Mouse (Mus musculus) embryonic facial prominence, embryonic 14.5 days (tissue): ENCODE measurements around the gene Diras2. TPM values are rescaled to one million over a fixed set of nuclear protein-coding genes. Genes with fewer than 3 reads are reported as not detected.

ENCODE experiments used
- ATAC-seq: fragments of 200-750 bp; cut with Nextera tagmentation; 2 replicates; pipeline ENCODE4 v1.8.0; 2017; ENCODE audit warnings: low read depth, moderate number of reproducible peaks, moderate TSS enrichment
- DNase-seq: peaks from one replicate; pipeline ENCODE4 v3.0.0-alpha.2; 2015; ENCODE audit warnings: low spot score
- H3K27ac ChIP-seq: fragments of 300-500 bp; sonication (generic); replicated peaks from 2 replicates; pipeline ENCODE4 v1.5.1; 2014; ENCODE audit warnings: low read depth, mild to moderate bottlenecking, low read length, moderate library complexity
- H3K27me3 ChIP-seq: fragments of 300-500 bp; sonication (generic); replicated peaks from 2 replicates; pipeline ENCODE4 v1.6.1; 2014; ENCODE audit warnings: low read length; ENCODE audit not compliant: control insufficient read depth, insufficient read depth
- H3K36me3 ChIP-seq: fragments of 300-500 bp; sonication (generic); 2 replicates; pipeline ENCODE4 v1.6.1; 2014; ENCODE audit warnings: low read length, mixed read lengths; ENCODE audit not compliant: control insufficient read depth, insufficient read depth
- H3K4me1 ChIP-seq: fragments of 300-500 bp; sonication (generic); 2 replicates; pipeline ENCODE4 v1.6.1; 2014; ENCODE audit warnings: antibody characterized with exemption, low read length; ENCODE audit not compliant: control insufficient read depth, insufficient read depth
- H3K4me2 ChIP-seq: fragments of 300-500 bp; sonication (generic); 2 replicates; pipeline ENCODE4 v1.6.1; 2014; ENCODE audit warnings: low read depth, mild to moderate bottlenecking, low read length, moderate library complexity, mixed read lengths
- H3K4me3 ChIP-seq: fragments of 300-500 bp; sonication (generic); 2 replicates; pipeline ENCODE4 v1.5.1; 2014; ENCODE audit warnings: low read depth, mild to moderate bottlenecking, low read length
- H3K9ac ChIP-seq: fragments of 300-500 bp; sonication (generic); 2 replicates; pipeline ENCODE4 v1.6.1; 2014; ENCODE audit warnings: low read depth, mild to moderate bottlenecking, low read length, moderate library complexity, mixed read lengths
- H3K9me3 ChIP-seq: fragments of 300-500 bp; sonication (generic); 2 replicates; pipeline ENCODE4 v1.6.1; 2016; ENCODE audit warnings: low read length; ENCODE audit not compliant: control insufficient read depth
- WGBS: fragments of 180-500 bp; shearing (Covaris S2); extraction: QIAGEN DNeasy Blood & Tissue Kit; methylation state at CpG from one replicate; pipeline ENCODE4 v1.1.7; 2014; 5-methylcytosine and 5-hydroxymethylcytosine counted together
- polyA plus RNA-seq: library from polyadenylated mRNA; unstranded; fragments of >200 nt; fragmentation: Nextera tagmentation; extraction: Ambion mirVana; gene quantifications from 2 replicates; pipeline ENCODE4 v1.2.1, GENCODE M21; 2014

The Diras2 gene
- polyA plus RNA-seq, 1 experiment from 2014 or later = 0.67 TPM

DNA sequence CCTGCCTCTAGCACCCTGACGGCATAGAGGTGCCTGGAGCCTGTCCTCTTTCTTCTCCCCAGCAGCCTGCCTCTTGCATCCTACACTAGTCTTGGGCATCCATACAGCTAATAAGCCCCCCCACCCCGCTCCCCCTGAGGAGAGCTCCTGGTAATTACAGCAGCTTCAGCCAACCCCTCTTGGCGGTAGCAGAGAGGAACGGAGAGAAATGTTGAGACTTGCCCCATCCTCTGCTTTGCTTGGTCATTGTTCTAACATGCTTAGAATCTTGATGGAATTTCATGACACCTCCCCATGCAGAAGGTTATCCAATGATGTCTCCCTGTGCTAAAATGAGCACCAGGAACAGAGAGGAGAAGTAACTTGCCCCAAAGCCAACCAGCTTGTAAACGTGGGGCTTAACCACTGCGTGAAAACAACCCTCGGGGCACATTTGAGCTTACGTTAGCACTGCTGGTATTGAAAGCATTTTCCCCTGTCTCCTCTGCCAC lies 11.0 kb upstream of the Diras2 start:
- Histone ChIP-seq H3K27me3 (no peaks in the 10 kb centered on the region), H3K4me2 (no peak overlapping the region), H3K4me3 (no peak overlapping the region), H3K36me3 (no peaks in the 10 kb centered on the region), H3K9me3 (no peaks in the 10 kb centered on the region), H3K4me1 (no peaks in the 10 kb centered on the region), H3K27ac (peak overlapping the region; percentile 13; the same call in 1 of the 2 replicates), H3K9ac (no peak overlapping the region)
- DNase-seq (peak; percentile 71), ATAC-seq (peak; percentile 63; the same call in 1 of the 2 replicates)
- 50% methylated on average over 8 of the region's 8 CpGs for WGBS

DNA sequence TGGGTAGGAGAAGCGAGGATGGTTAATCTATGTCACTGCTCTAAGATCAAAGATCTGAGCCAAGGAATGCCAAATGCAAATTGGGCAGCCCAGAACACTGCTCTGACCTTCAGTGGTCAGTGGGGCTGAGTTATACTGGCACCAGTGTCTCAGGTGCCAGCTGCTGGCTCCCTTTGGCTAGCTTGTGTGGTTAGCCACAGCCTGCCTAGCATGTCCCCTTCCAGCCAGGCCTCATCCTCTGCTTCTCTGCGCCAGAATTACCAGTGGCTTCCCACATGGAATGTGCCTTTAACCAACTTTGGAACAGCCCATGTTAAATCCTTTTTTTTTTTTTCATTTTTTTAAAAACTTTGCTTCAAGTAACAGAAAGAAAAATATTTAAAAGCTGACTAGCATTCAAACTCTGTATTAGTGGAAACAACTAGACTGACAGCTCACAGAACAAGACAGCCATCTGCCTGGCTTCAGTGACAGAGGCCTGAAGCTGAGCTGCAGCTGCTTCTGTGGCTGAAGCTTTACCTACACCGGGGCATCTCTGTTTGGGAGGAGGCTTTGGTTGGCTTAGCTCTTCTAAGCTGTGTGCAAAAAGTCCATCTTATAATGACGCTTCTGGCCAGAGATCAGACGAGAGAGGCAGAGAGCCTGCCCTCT lies 10.4 kb upstream of the Diras2 start:
- Histone ChIP-seq H3K4me1 (no peaks in the 10 kb centered on the region), H3K27ac (peak overlapping the region; percentile 13; the same call in 1 of the 2 replicates), H3K4me2 (no peak overlapping the region), H3K27me3 (no peaks in the 10 kb centered on the region), H3K9me3 (no peaks in the 10 kb centered on the region), H3K9ac (no peak overlapping the region), H3K36me3 (no peaks in the 10 kb centered on the region), H3K4me3 (no peak overlapping the region)
- ATAC-seq (no peak; the same call in 1 of the 2 replicates), DNase-seq (peak; percentile 35)
- WGBS = 50% methylated on average over 5 of the region's 5 CpGs

DNA sequence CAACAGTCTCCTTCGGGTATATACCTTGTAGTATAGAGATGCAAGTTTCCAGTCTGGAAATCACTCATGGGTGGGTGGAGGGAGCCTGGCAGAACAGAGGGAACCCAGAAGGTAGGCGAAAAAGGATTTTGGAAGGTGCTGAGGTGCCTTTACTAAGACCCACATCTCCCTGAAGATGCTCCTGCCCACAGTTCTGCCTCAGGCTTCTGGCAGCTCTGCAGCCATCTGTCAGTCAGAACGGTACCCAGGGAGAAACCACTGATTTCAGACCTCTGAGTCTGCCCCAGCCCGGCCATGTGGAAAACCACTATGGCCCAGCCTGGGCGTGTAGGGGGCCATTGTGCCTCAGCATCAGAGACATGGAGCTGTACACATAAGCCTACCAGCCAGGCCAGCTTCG lies 8.4 kb upstream of the Diras2 start:
- no peak overlapping the region for H3K4me3 ChIP-seq
- H3K27me3 ChIP-seq = no peaks in the 10 kb centered on the region
- H3K4me2 ChIP-seq = no peak overlapping the region
- ATAC-seq (no peak), DNase-seq (no peak)
- no peaks in the 10 kb centered on the region for H3K4me1 ChIP-seq
- H3K27ac ChIP-seq = no peak overlapping the region
- WGBS = 72% methylated on average over 6 of the region's 6 CpGs
- H3K9ac ChIP-seq = no peak overlapping the region
- no peaks in the 10 kb centered on the region for H3K36me3 ChIP-seq
- H3K9me3 ChIP-seq = no peaks in the 10 kb centered on the region

DNA sequence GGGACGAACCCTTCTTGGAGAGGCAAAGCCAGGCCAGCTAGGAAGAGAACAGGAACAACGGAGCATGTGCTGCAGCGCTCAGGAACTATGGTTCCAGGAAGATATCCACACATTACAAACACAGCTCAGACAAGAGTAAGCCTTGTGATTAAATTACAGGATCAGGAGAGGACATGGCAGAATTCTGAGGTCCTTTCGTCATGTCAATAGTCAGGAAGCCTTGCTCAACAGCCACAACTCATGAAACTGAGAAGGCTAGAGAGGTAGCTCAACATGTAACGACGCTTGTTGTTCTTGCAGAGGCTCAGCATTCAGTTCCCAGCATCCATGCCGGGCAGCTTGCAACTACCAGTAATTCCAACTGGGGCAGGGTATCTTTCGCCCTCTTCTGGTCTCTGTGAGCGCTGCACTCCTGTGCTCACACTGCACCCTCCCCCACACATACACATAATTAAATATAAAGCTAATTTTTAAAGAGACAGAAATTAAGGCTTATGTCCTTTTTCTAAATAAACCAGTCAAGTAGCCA lies 7.6 kb upstream of the Diras2 start:
- H3K27me3 ChIP-seq = no peaks in the 10 kb centered on the region
- H3K27ac ChIP-seq = no peak overlapping the region
- H3K4me2 ChIP-seq = no peak overlapping the region
- H3K4me3 ChIP-seq = no peak overlapping the region
- H3K36me3 ChIP-seq = no peaks in the 10 kb centered on the region
- no peak overlapping the region for H3K9ac ChIP-seq
- DNase-seq = no peak
- WGBS = 89% methylated on average over 9 of the region's 9 CpGs
- H3K9me3 ChIP-seq = no peaks in the 10 kb centered on the region
- ATAC-seq = no peak
- no peaks in the 10 kb centered on the region for H3K4me1 ChIP-seq

DNA sequence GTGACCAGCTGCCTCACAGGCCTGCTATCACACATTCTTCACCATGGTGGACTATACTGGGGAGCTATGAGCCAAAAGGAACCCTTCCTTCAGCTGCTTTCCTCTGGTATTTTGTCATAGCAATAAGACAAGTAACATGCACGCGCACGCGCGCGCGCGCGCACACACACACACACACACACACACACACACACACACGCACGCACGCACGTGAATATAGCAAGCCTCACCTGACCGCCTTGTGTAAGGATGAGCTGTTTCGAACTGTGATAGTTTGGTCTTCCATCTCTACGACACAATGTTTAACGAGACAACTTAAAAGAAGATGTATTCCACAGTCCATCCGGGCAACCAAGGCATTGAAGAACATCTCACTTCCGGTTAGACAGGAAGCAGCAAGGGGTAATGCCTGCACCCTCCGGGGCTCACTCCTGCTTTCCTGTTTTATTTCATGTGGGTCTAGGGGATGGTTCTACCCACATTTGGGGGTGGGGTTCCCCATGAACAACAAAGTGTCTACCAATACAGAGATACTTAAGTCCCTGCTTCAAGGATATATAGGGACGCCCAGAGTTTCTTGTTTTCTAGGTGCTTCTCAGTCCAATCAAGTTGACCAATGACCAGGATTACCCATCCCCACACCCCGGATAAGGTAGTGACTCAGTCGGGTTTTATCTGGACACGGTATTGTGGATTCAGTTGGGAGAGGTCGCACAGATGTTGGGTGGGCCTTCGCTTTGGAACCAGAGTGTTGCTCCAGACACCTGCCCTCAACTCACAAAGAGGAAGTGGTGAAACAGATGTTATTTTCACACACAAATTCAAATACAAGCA lies 6.9 kb upstream of the Diras2 start:
- 95% methylated on average over 26 of the region's 26 CpGs for WGBS
- DNase-seq = no peak
- Histone ChIP-seq H3K36me3 (no peaks in the 10 kb centered on the region), H3K4me3 (no peak overlapping the region), H3K27me3 (no peaks in the 10 kb centered on the region), H3K4me2 (no peak overlapping the region), H3K9ac (no peak overlapping the region), H3K27ac (no peak overlapping the region), H3K9me3 (no peaks in the 10 kb centered on the region), H3K4me1 (no peaks in the 10 kb centered on the region)
- no peak for ATAC-seq

DNA sequence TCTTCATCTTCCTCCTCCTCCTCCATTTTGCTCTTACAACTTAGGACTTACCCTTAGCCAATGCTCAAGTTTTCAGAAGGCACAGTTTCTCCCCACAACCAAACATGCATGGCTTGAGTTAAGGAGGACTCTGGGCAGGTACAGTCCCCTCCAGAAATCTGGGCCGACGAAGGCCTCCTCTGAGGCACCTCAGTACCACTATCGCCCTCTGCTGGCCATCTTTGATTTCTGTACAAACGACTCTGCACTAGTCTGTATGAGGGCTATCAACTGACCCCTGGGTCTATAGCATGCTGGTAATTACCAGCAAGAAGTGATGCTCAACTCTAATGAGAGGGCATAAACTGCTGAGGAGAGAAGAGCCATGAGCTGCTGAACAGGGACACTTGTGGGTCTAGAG lies 4.5 kb upstream of the Diras2 start:
- DNase-seq (peak; percentile 84), ATAC-seq (peak; percentile 53; the same call in 1 of the 2 replicates)
- no peak overlapping the region for H3K4me2 ChIP-seq
- peaks cover under 1% of the 10 kb centered on the region; the same call in 1 of the 2 replicates for H3K27me3 ChIP-seq
- H3K9ac ChIP-seq = no peak overlapping the region
- no peak overlapping the region for H3K4me3 ChIP-seq
- H3K4me1 ChIP-seq = no peaks in the 10 kb centered on the region
- no peaks in the 10 kb centered on the region for H3K36me3 ChIP-seq
- no peaks in the 10 kb centered on the region for H3K9me3 ChIP-seq
- no peak overlapping the region for H3K27ac ChIP-seq
- WGBS = 9% methylated on average over 4 of the region's 4 CpGs

DNA sequence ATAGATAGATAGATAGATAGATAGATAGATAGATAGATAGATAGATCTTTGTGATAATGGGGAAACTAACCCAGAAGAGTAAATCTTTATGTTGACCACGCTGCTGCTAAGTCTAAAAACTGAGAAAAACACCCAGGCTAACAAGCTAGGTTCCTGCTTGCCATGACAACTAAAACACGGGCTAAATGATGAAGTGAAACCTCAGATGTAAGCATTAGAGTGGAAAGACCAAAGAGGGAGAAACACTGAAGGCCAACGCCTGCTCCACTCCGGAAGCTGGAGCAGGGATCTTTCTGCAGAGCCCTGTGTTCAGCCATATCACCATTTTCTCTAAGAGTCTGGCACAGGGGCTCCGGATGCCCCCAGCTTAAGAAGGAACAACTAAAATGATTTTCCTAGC lies 2.6 kb upstream of the Diras2 start:
- 82% methylated on average over 5 of the region's 5 CpGs for WGBS
- Histone ChIP-seq H3K9me3 (no peaks in the 10 kb centered on the region), H3K36me3 (no peaks in the 10 kb centered on the region), H3K4me1 (0 out of 2 replicates have a peak, but pooled peaks cover 4% of the 10 kb centered on the region), H3K27me3 (peaks cover 17% of the 10 kb centered on the region), H3K27ac (no peak overlapping the region), H3K9ac (no peak overlapping the region), H3K4me2 (no peak overlapping the region), H3K4me3 (no peak overlapping the region)
- DNase-seq = no peak
- ATAC-seq = no peak

DNA sequence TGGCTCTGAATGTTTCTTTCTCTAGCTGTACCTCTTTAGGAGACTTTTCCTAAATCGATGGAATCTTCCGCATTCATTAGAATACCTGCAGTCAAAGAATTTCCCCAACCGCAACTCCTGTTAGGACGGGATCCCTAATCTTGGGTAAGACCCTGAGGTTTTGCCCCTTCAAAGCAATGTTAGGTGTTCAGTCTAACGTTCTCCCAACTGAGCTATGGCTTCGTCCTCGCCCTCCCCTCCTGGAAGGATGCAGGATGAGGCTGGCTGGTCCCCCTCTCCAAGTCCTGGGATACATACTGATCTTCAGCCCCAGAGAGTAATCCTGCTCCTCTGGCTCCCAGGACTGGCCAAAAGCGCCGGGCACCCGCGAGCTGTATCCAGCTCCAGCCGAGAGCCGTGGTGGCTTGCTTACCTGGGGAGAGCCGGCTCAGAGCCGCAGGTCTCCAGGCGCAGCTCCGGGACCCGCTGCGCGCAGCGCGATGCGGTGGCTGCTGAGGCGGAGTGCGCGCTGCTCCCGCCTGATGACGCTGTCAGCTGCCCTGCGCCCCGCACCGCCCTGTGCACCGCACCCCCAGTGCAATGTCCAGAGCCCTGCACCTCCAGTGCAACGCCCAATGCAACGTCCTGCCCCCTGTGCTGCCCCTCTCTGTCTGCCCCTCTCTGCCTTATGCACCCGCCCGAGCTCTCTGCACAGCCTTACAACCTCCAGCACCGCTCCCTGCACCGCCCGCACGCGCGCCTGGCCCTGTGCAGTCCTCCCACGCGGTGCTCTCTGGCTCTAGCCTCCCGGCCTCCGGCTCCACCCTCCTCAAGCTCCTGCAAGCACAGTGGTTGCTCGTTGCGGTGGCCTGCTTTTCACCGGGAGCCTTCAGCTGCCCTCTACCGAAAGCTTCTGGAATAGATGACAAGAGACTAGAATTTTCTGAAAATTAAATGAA lies 802 bp downstream of the Diras2 start:
- peak overlapping the region; percentile 96 for H3K4me2 ChIP-seq
- 4% methylated on average over 30 of the region's 50 CpGs for WGBS
- peaks cover 17% of the 10 kb centered on the region for H3K27me3 ChIP-seq
- peak overlapping the region; percentile 61 for H3K9ac ChIP-seq
- no peaks in the 10 kb centered on the region for H3K9me3 ChIP-seq
- DNase-seq = peak; percentile 95
- peak overlapping the region; percentile 51 for H3K4me3 ChIP-seq
- 0 out of 2 replicates have a peak, but pooled peaks cover 4% of the 10 kb centered on the region for H3K4me1 ChIP-seq
- no peaks in the 10 kb centered on the region for H3K36me3 ChIP-seq
- peak; percentile 96 for ATAC-seq
- H3K27ac ChIP-seq = no peak overlapping the region
